Comparison of ENCODE assay signal across 7 mouse cellular contexts in the genomic region with DNA sequence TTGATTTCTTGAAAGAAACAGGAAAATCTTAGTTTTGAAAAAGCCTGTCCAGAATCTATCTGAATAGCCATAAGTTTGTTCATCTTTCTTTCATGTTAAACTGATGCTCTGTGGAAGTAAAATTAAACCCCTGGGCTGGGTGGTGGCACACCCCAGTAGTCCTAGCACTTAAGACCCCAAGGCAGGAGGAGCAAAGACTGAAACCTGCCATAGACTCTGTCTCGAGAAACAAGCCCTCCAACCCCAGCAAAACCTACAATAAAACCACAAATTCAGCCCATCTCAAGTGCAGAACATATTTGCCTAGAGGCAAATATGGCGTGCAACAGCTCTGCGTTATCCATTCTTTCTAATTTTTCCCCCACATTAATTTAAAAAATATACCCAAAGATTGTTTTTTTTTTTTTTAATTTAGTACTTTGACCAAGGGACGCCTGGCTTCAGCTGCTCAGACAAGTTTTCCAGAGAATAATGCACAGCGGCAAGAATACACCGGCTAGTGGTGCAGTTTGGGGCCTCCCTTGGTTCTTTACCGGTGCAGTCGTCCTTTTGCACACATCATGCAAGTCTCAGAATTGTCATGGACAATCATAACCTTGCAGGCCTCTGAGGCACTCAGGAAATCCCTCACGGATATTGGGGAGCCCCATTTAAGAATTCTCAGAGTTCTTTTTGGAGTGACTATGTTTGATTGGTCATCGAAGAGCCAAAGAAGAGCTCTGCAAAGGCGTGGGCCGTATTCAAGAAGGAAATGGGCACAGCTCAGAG. TPM values are rescaled to one million over a fixed set of nuclear protein-coding genes. Genes with fewer than 3 reads are reported as not detected.
DNase-seq lines count a peak whose midpoint lies in the region; ATAC-seq and TF ChIP-seq lines count a peak whose summit lies in the region.

No protein-coding gene starts in this region.

- no peak for DNase-seq in lung, postnatal 4 days
- no peak for DNase-seq in adrenal gland, postnatal 25 days
- no peak for DNase-seq in urinary bladder, postnatal 14 days (ENCODE audit: low spot score)

- no peaks in the 10 kb centered on the region for H3K27me3 ChIP-seq in lung, embryonic 15.5 days
- H3K27me3 ChIP-seq in forebrain, embryonic 13.5 days: no peaks in the 10 kb centered on the region
- H3K27me3 ChIP-seq in limb, embryonic 12.5 days: no peaks in the 10 kb centered on the region
- no peaks in the 10 kb centered on the region for H3K27me3 ChIP-seq in small intestine, adult 2 months (ENCODE audit: control insufficient read depth, insufficient read depth, low read length)

- peak overlapping the region; percentile 84 for H3K4me3 ChIP-seq in lung, embryonic 15.5 days
- H3K4me3 ChIP-seq in forebrain, embryonic 13.5 days: peak overlapping the region; percentile 71
- peak overlapping the region; percentile 87 for H3K4me3 ChIP-seq in limb, embryonic 12.5 days (replicated peaks)
- H3K4me3 ChIP-seq in small intestine, adult 2 months (ENCODE audit: low read depth, low read length): peak overlapping the region; percentile 88

- WGBS in lung, embryonic 15.5 days: 52% methylated on average over 12 of the region's 12 CpGs
- 53% methylated on average over 12 of the region's 12 CpGs for WGBS in forebrain, embryonic 13.5 days
- 56% methylated on average over 12 of the region's 12 CpGs for WGBS in limb, embryonic 12.5 days
- WGBS in small intestine, adult 2 months: 52% methylated on average over 12 of the region's 12 CpGs

- H3K4me2 ChIP-seq in lung, embryonic 15.5 days: peak overlapping the region; percentile 72
- H3K4me2 ChIP-seq in forebrain, embryonic 13.5 days: peak overlapping the region; percentile 73
- peak overlapping the region; percentile 70 for H3K4me2 ChIP-seq in limb, embryonic 12.5 days

- TF ChIP-seq POLR2A in small intestine, adult 2 months (IDR thresholded peaks at IDR 0.05; ENCODE audit: low read depth, low read length): no peak

- no peaks in the 10 kb centered on the region for H3K9me3 ChIP-seq in lung, embryonic 15.5 days
- H3K9me3 ChIP-seq in forebrain, embryonic 13.5 days (replicated peaks): no peaks in the 10 kb centered on the region
- H3K9me3 ChIP-seq in limb, embryonic 12.5 days: no peaks in the 10 kb centered on the region

- no peak overlapping the region for H3K27ac ChIP-seq in lung, embryonic 15.5 days
- peak overlapping the region; percentile 88 for H3K27ac ChIP-seq in forebrain, embryonic 13.5 days
- H3K27ac ChIP-seq in limb, embryonic 12.5 days: no peak overlapping the region
- no peak overlapping the region for H3K27ac ChIP-seq in small intestine, adult 2 months (ENCODE audit: insufficient read depth, low read depth, low read length)

- 0 out of 2 replicates have a peak, but pooled peaks have one; percentile 2 for ATAC-seq in lung, embryonic 15.5 days (ENCODE audit: borderline replicate concordance, extremely low read depth, low FRiP score, low TSS enrichment)
- ATAC-seq in forebrain, embryonic 13.5 days: no peak
- 0 out of 2 replicates have a peak, but pooled peaks have one; percentile 18 for ATAC-seq in limb, embryonic 12.5 days (ENCODE audit: insufficient number of reproducible peaks, insufficient read depth, low FRiP score, low TSS enrichment, low read depth)

- peaks cover 10% of the 10 kb centered on the region; the same call in 1 of the 2 replicates for H3K4me1 ChIP-seq in lung, embryonic 15.5 days
- peaks cover 20% of the 10 kb centered on the region for H3K4me1 ChIP-seq in forebrain, embryonic 13.5 days
- peaks cover 6% of the 10 kb centered on the region; the same call in 1 of the 2 replicates for H3K4me1 ChIP-seq in limb, embryonic 12.5 days (replicated peaks)
- H3K4me1 ChIP-seq in small intestine, adult 2 months (ENCODE audit: control insufficient read depth, insufficient read depth, insufficient read length, low read length): no peaks in the 10 kb centered on the region; the same call in 1 of the 2 replicates

- no peaks in the 10 kb centered on the region for H3K36me3 ChIP-seq in lung, embryonic 15.5 days
- no peaks in the 10 kb centered on the region for H3K36me3 ChIP-seq in forebrain, embryonic 13.5 days (ENCODE audit: poor library complexity, severe bottlenecking)
- H3K36me3 ChIP-seq in limb, embryonic 12.5 days: no peaks in the 10 kb centered on the region
- H3K36me3 ChIP-seq in small intestine, adult 2 months (ENCODE audit: control insufficient read depth, insufficient read depth, low read length): no peaks in the 10 kb centered on the region

- TF ChIP-seq CTCF in small intestine, adult 2 months (IDR thresholded peaks at IDR 0.05; ENCODE audit: extremely low read depth, insufficient read length, insufficient replicate concordance, low read depth, low read length): no peak

- H3K9ac ChIP-seq in lung, embryonic 15.5 days: no peak overlapping the region
- peak overlapping the region; percentile 86 for H3K9ac ChIP-seq in forebrain, embryonic 13.5 days
- no peak overlapping the region for H3K9ac ChIP-seq in limb, embryonic 12.5 days (replicated peaks)

RNA-seq across cellular contexts. Expression of gene Dcp1b, which starts 0.6 kb away (rescaled TPM):
- 6.0 and 7.6 TPM in 2 replicates for polyA plus RNA-seq in lung, embryonic 15.5 days (2015; fragmentation: Nextera tagmentation; extraction: Ambion mirVana)
- polyA plus RNA-seq in forebrain, embryonic 13.5 days (2015; fragmentation: Nextera tagmentation; extraction: Ambion mirVana): 12.7 and 13.1 TPM in 2 replicates
- 8.4 and 8.9 TPM in 2 replicates for polyA plus RNA-seq in limb, embryonic 12.5 days (2016; fragmentation: Nextera tagmentation; extraction: Ambion mirVana)
- 5.3 and 11.9 TPM in 2 replicates for polyA plus RNA-seq in small intestine, adult 2 months (2012; rRNA removed)
- total RNA-seq in adrenal gland, postnatal 25 days (2021): 16.1 and 18.0 TPM in 2 replicates

RNA-seq across cellular contexts. Expression of gene Cacna1c, which starts 21.7 kb away (rescaled TPM):
- 8.1 and 8.4 TPM in 2 replicates for polyA plus RNA-seq in lung, embryonic 15.5 days (2015; fragmentation: Nextera tagmentation; extraction: Ambion mirVana)
- polyA plus RNA-seq in forebrain, embryonic 13.5 days (2015; fragmentation: Nextera tagmentation; extraction: Ambion mirVana): 3.6 and 4.2 TPM in 2 replicates
- polyA plus RNA-seq in limb, embryonic 12.5 days (2016; fragmentation: Nextera tagmentation; extraction: Ambion mirVana): 13.8 and 14.2 TPM in 2 replicates
- 2.0 and 2.6 TPM in 2 replicates for polyA plus RNA-seq in small intestine, adult 2 months (2012; rRNA removed)
- 104 and 106 TPM in 2 replicates for total RNA-seq in adrenal gland, postnatal 25 days (2021)
